Mouse (Mus musculus): ENCODE data around the gene Mlh3.

The Mlh3 gene

GRCm38 (mm10) chr12:85227227-85227626 lies 43.2 kb downstream of the Mlh3 start:
- DNase-seq: no peak

GRCm38 (mm10) chr12:85219905-85220290 lies 50.5 kb downstream of the Mlh3 start:
- peak; percentile 19 for DNase-seq

DNA sequence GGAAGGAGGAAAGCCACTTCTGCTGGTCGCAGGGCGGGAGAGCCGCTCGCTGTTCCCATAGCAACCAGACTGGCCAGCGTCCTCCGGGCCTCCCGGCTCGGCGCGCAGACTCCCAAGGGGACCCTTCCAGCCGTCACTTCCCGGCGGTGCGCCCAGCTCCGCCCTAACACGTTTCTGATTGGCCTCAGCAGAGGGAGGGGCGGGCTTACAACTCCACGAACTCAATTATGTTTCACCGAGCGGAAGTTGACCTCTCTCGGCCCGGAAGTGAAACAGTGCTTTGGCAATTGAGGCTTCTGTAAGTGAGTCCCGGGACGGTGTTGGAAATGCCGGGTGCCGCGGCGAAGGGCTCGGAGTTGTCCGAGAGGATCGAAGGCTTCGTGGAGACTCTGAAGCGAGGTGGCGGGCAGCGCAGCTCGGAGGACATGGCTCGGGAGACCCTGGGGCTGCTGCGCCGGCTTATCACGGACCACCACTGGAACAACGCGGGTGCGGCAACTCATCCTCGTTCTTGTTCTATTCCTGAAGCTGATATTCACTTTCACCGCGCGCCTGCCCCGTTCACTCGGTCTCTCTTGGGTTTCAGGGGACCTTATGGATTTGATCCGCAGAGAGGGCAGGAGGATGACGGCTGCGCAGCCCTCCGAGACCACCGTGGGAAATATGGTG lies 51.0 kb downstream of the Mlh3 start, which contains the start of gene Eif2b2:
Gene Eif2b2, plus strand, starts transcription at position 246 of the 669 bp plus-strand sequence.
- peak; percentile 97 for DNase-seq

GRCm38 (mm10) chr12:85217733-85218310 lies 52.6 kb downstream of the Mlh3 start:
- DNase-seq: no peak

- no peak for DNase-seq
These were observed 55.4 kb downstream of the Mlh3 start for GRCm38 (mm10) chr12:85215031-85215430.

DNA sequence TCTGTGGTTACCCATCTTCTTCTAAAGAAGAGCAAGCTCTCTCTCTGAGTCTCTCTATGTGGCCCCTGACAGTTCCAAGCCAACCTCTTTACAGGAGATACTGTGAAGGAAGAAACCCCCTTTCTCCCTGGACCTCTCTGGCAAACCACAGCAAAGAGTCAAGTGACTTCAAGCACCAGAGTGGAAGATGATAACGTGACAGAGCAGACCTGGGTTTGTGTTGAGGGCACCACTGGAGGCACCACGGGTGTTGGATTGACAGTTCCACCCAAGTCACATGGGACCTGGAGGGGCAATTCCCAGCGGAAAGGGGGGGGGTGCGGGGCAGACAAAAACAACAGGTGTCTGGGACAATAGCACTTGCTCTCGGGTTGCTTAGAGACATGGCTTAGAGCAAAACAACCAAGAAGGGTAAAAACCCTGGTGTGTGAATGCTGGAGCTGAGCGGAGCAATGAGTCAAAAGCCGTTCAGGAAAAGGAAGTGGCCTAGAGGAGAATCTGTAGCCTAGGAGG lies 61.7 kb downstream of the Mlh3 start:
- DNase-seq: no peak

- no peak for DNase-seq
These were observed 65.0 kb downstream of the Mlh3 start for GRCm38 (mm10) chr12:85205425-85205824.

DNA sequence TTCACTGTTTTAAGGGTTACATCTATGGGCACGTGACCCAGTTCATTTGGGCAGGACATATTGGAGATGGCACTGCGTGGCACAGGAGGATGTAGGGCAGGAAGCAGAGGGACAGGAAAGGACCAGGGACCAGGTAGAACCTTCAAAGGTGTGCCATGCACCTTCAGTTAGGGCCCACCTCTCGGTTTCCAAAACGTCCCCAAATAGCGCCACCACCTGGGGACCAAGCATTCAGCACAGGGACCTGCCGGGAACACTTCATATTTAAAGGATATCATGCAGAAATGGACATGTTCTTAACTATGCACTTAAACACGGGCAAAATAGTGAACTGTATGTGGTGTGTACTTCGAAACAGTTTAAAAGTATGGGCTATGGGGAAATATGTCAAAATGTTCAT lies 66.3 kb downstream of the Mlh3 start:
- DNase-seq: no peak

DNA sequence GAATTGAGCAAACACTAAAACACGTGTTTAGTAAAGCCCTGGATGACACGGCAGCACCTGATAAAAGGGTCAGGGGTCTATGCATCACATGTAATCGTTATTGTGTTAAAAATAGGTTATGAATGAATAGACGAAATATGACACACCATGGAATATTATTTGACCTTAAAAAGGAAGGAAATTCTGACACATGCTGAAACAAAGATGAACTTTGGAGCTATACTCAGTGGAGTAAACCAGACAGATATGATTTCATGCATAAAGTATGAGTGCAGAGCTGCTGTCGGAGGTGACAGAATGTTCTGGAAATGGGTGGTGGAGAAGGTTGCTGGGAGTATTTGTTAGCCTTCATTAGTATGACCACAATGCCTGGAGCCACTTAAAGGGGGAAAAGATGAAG lies 66.7 kb downstream of the Mlh3 start:
- no peak for DNase-seq

DNA sequence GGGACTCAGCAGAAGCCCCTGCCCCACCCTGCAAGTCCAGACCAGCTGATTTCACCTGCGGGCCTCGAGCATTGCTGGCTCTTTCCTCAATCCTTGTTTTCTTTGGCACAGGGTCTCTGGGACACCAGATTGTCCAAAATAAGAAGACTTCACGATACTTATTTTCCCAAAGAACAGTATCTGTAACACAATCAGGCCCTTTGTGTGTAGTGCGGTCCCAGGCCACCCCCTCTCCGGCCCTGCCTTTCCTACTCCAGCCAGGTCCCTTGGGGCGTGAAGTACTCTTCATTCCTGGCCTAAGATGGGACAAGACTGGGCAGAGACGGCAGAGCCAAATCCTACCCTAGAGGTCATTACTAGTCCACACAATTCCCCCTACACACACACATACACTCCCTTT lies 68.2 kb downstream of the Mlh3 start:
- DNase-seq: no peak

DNA sequence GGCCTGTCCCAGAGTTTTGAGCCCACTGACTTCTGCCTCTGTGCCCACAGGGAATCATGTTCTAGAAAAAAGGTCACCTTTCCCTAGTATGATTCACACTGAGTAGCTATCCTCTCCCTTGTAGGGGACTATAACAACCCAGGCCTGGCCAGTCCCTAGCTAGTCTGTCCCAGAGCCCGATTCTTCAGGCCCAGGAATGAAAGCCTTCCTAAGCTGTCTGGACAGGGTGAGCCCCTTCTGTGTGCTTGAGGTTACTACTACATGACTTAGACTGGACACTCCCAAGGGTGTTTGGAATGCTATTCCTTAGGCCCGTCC lies 68.6 kb downstream of the Mlh3 start:
- no peak for DNase-seq

DNA sequence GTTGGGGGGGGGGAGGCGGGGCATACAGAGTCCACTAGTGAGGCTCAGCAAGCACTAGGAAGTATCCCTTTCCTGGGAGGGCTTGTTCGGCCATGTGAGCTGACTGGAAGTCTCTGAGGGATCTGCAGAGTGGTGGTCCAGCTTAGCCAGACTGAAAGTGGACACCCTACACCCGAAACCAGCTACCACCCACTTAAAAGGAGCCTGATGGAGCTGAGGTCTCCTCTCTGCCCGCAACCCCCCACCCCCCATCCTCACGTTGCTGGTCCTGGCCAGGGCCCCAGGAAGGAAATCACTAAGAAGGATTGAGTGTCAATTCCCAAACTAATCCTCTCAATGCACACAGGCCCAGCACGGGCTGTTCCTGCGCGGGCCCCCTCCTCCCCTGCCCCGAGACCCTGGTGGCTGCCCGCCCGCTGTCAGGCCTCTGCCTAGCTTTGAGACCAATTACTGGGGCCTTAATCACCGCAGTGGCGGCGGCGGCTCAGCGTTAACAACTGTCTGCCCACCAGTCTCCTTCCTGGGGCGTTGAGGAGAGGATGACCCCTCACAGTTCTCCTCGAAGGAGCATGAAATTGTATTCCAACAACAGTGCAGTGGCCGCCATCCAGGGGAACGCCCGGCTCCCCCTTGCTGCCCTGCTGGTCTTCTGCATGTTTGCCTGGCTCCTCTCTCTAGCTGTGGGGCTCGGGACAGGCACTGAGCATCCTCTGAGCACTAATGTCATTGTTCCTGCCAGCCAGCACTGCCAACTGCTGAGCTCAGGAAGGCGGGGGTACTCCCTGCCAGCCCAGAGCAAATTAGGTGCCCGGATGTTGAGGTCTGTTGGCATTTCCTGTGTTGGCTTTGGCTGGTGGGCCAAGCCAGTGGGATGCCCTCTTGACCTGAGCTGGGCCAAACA lies 69.2 kb downstream of the Mlh3 start:
- DNase-seq: no peak

DNA sequence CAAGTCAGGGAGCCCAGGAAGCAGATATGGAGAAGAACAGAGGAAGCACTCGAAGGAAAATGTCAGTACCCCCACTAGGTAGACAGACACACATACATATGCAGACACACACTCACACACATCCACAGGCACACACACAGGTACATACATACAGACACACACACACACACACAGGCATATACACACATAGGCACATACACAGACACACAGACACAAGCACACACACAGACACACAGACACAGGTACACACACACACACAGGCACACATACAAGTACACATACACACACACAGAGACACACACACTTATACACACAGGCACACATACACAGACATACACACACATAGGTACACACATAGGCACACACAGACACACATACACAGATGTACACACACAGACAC lies 70.4 kb downstream of the Mlh3 start:
- no peak for DNase-seq

GRCm38 (mm10) chr12:85197936-85198335 lies 72.5 kb downstream of the Mlh3 start:
- no peak for DNase-seq

DNA sequence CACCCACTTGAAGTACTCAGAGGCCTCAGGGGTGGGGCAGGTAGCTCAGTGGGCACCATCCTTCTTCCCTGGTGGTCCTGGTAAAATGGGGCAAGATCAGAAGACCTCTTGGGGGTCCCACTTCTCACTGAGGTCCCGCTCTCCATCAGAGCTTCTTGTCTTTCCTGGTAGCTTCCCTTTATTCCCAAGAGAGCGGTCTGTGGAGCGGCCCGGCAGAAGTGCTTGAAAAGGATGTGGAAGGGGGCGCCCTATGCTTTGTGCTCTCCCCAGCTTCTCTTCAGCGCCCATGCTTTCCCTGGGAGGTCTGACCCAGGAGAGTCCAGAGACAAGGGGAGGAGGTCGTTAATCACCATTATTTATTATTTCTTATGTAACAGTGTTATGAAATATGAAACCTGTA lies 73.0 kb downstream of the Mlh3 start:
- no peak for DNase-seq

- no peak for DNase-seq
These were observed 74.2 kb downstream of the Mlh3 start for GRCm38 (mm10) chr12:85196191-85196590.

DNA sequence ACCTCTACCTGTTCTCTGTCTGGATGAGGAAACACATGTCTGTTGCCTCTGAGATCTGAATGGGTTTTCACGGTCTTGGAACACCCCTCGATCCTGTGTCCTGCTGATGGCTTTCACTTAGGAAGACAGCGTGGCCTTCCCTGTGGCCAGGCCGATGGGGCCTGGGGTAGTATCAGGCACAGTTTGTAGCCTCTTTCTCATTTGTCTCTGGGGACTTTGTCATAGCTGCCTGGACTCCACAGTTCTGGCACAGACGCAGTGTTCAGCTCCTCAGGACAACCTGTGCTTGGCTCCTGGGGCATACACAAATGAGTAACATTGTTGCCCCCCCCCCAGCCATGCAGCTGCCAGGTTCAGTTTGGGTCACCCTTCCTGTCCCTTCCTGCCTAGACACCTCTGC lies 75.3 kb downstream of the Mlh3 start:
- no peak for DNase-seq

GRCm38 (mm10) chr12:85194623-85195018 lies 75.8 kb downstream of the Mlh3 start:
- no peak for DNase-seq

- no peak for DNase-seq
These were observed 76.3 kb downstream of the Mlh3 start for GRCm38 (mm10) chr12:85193923-85194622.

GRCm38 (mm10) chr12:85193146-85193545 lies 77.3 kb downstream of the Mlh3 start:
- no peak for DNase-seq

- DNase-seq: no peak
These were observed 77.8 kb downstream of the Mlh3 start for GRCm38 (mm10) chr12:85192461-85193108.

GRCm38 (mm10) chr12:85190290-85190689 lies 80.1 kb downstream of the Mlh3 start:
- DNase-seq: no peak

DNA sequence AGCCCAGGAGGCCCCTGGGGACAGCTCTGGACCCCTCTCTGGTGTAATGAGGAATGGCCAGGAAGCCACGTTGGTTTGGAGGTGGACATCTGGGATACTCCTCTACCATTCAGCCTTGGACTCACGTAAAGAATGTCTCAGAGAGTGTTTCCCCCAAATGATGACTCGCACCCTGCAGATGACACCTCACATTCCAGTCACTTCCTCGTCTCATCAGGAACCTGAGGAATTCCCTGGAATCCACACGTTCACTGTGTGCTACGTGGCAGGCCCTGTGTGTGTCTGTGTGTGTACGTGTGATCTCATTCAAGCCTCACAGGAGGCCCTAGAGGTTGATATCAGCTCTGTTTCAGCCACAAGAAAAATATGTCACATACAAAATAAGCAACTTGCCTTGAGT lies 84.0 kb downstream of the Mlh3 start:
- no peak for DNase-seq

All from cerebellum, adult 11 months (tissue).